Mouse (Mus musculus): ENCODE measurements around the gene Acy3. TPM values are rescaled to one million over a fixed set of nuclear protein-coding genes. Genes with fewer than 3 reads are reported as not detected.

Gene Acy3
- polyA plus RNA-seq (2012; rRNA removed) (10.8 and 11.1 TPM in 2 replicates), polyA plus RNA-seq (2014; fragmentation: Nextera tagmentation; extraction: Ambion mirVana) (9.1 and 9.5 TPM in 2 replicates)

- peak; percentile 38 to 48 (median 46) for DNase-seq (ENCODE audit: low read depth in 3 of 3, low spot score in 3 of 3)
- Histone ChIP-seq H3K9me3 (ENCODE audit: control insufficient read depth, low read length) (no peaks in the 10 kb centered on the region), H3K9ac (replicated peaks) (0 out of 2 replicates have a peak within 1 kb of the TSS, but pooled peaks have one; percentile 1), H3K4me1 (replicated peaks; ENCODE audit: control insufficient read depth in 2 of 2, insufficient read depth in 2 of 2, low read length in 1 of 2) (peaks cover 0 to 13% of the 10 kb centered on the region in 2 experiments; a peak in 2 of 4 replicates), H3K27me3 (ENCODE audit: control insufficient read depth, insufficient read depth, low read length) (no peaks in the 10 kb centered on the region), H3K4me3 (ENCODE audit: insufficient read depth in 1 of 2, low read depth in 2 of 2, low read length in 2 of 2) (no peak within 1 kb of the TSS), H3K36me3 (replicated peaks; ENCODE audit: control insufficient read depth, insufficient read depth, low read depth) (no peaks in the 10 kb centered on the region), H3K4me2 (ENCODE audit: low read depth) (peak within 1 kb of the TSS; percentile 8), H3K27ac (no peak within 1 kb of the TSS)
- peak; percentile 65 for ATAC-seq (ENCODE audit: insufficient read depth)
- TF ChIP-seq EP300 (IDR thresholded peaks at IDR 0.05; ENCODE audit: low read depth) (no peak), CTCF (IDR thresholded peaks at IDR 0.05; ENCODE audit: low read depth) (no peak)
- WGBS (ENCODE audit: insufficient replicate concordance): 10% methylated on average over 8 of the region's 8 CpGs
Measured at GRCm38 (mm10) chr19:3986334-3986733, at the start of gene Acy3. Gene Acy3, plus strand, starts transcription at chr19:3986570.

GRCm38 (mm10) chr19:3942315-3942714, 44.1 kb upstream of the Acy3 start:
- Histone ChIP-seq H3K27me3 (ENCODE audit: control insufficient read depth, insufficient read depth, low read length) (no peaks in the 10 kb centered on the region), H3K36me3 (replicated peaks; ENCODE audit: control insufficient read depth, insufficient read depth, low read depth) (no peaks in the 10 kb centered on the region), H3K9me3 (ENCODE audit: control insufficient read depth, low read length) (no peaks in the 10 kb centered on the region), H3K9ac (replicated peaks) (no peak overlapping the region), H3K27ac (no peak overlapping the region), H3K4me2 (ENCODE audit: low read depth) (no peak overlapping the region), H3K4me1 (replicated peaks; ENCODE audit: control insufficient read depth in 2 of 2, insufficient read depth in 2 of 2, low read length in 1 of 2) (peaks cover 0 to 13% of the 10 kb centered on the region in 2 experiments; a peak in 2 of 4 replicates), H3K4me3 (ENCODE audit: insufficient read depth in 1 of 2, low read depth in 2 of 2, low read length in 2 of 2) (no peak overlapping the region)
- WGBS (ENCODE audit: insufficient replicate concordance): 71% methylated on average over 7 of the region's 7 CpGs
- no peak for DNase-seq (ENCODE audit: low read depth in 3 of 3, low spot score in 3 of 3)
- no peak for ATAC-seq (ENCODE audit: insufficient read depth)
- TF ChIP-seq CTCF (IDR thresholded peaks at IDR 0.05; ENCODE audit: low read depth) (no peak), EP300 (IDR thresholded peaks at IDR 0.05; ENCODE audit: low read depth) (no peak)

GRCm38 (mm10) chr19:3942986-3943735, 43.2 kb upstream of the Acy3 start:
- TF ChIP-seq CTCF (IDR thresholded peaks at IDR 0.05; ENCODE audit: low read depth): no peak
- no peak for TF ChIP-seq EP300 (IDR thresholded peaks at IDR 0.05; ENCODE audit: low read depth)
- Histone ChIP-seq H3K4me1 (replicated peaks; ENCODE audit: control insufficient read depth in 2 of 2, insufficient read depth in 2 of 2, low read length in 1 of 2) (peaks cover 0 to 13% of the 10 kb centered on the region in 2 experiments; a peak in 2 of 4 replicates), H3K9me3 (ENCODE audit: control insufficient read depth, low read length) (no peaks in the 10 kb centered on the region), H3K4me2 (ENCODE audit: low read depth) (peak overlapping the region; percentile 58), H3K27ac (no peak overlapping the region), H3K36me3 (replicated peaks; ENCODE audit: control insufficient read depth, insufficient read depth, low read depth) (no peaks in the 10 kb centered on the region), H3K4me3 (ENCODE audit: insufficient read depth in 1 of 2, low read depth in 2 of 2, low read length in 2 of 2) (peak overlapping the region; percentile 23 to 24), H3K9ac (replicated peaks) (no peak overlapping the region), H3K27me3 (ENCODE audit: control insufficient read depth, insufficient read depth, low read length) (no peaks in the 10 kb centered on the region)
- ATAC-seq (ENCODE audit: insufficient read depth) (peak; percentile 85), DNase-seq (ENCODE audit: low read depth in 3 of 3, low spot score in 3 of 3) (peak; percentile 50 to 67 (median 55))
- 12% methylated on average over 27 of the region's 27 CpGs for WGBS (ENCODE audit: insufficient replicate concordance)

- no peak overlapping the region for H3K27ac ChIP-seq
- ATAC-seq (ENCODE audit: insufficient read depth) (no peak), DNase-seq (ENCODE audit: low read depth in 3 of 3, low spot score in 3 of 3) (no peak)
- no peak overlapping the region for H3K9ac ChIP-seq (replicated peaks)
- H3K9me3 ChIP-seq (ENCODE audit: control insufficient read depth, low read length): no peaks in the 10 kb centered on the region
- TF ChIP-seq CTCF (IDR thresholded peaks at IDR 0.05; ENCODE audit: low read depth) (no peak), EP300 (IDR thresholded peaks at IDR 0.05; ENCODE audit: low read depth) (no peak)
- WGBS (ENCODE audit: insufficient replicate concordance): 18% methylated on average over 10 of the region's 10 CpGs
- H3K27me3 ChIP-seq (ENCODE audit: control insufficient read depth, insufficient read depth, low read length): no peaks in the 10 kb centered on the region
- no peaks in the 10 kb centered on the region for H3K36me3 ChIP-seq (replicated peaks; ENCODE audit: control insufficient read depth, insufficient read depth, low read depth)
- no peak overlapping the region for H3K4me2 ChIP-seq (ENCODE audit: low read depth)
- H3K4me1 ChIP-seq (replicated peaks; ENCODE audit: control insufficient read depth in 2 of 2, insufficient read depth in 2 of 2, low read length in 1 of 2): peaks cover 0 to 13% of the 10 kb centered on the region in 2 experiments; a peak in 2 of 4 replicates
- H3K4me3 ChIP-seq (ENCODE audit: insufficient read depth in 1 of 2, low read depth in 2 of 2, low read length in 2 of 2): no peak overlapping the region
Measured at GRCm38 (mm10) chr19:3945872-3946564, 40.4 kb upstream of the Acy3 start.

GRCm38 (mm10) chr19:3946715-3947114, 39.7 kb upstream of the Acy3 start:
- H3K9ac ChIP-seq (replicated peaks): no peak overlapping the region
- TF ChIP-seq EP300 (IDR thresholded peaks at IDR 0.05; ENCODE audit: low read depth) (no peak), CTCF (IDR thresholded peaks at IDR 0.05; ENCODE audit: low read depth) (peak; percentile 94)
- no peaks in the 10 kb centered on the region for H3K36me3 ChIP-seq (replicated peaks; ENCODE audit: control insufficient read depth, insufficient read depth, low read depth)
- DNase-seq (ENCODE audit: low read depth in 3 of 3, low spot score in 3 of 3): no peak
- H3K9me3 ChIP-seq (ENCODE audit: control insufficient read depth, low read length): no peaks in the 10 kb centered on the region
- no peaks in the 10 kb centered on the region for H3K27me3 ChIP-seq (ENCODE audit: control insufficient read depth, insufficient read depth, low read length)
- peaks cover 0 to 13% of the 10 kb centered on the region in 2 experiments; a peak in 2 of 4 replicates for H3K4me1 ChIP-seq (replicated peaks; ENCODE audit: control insufficient read depth in 2 of 2, insufficient read depth in 2 of 2, low read length in 1 of 2)
- no peak overlapping the region for H3K4me2 ChIP-seq (ENCODE audit: low read depth)
- H3K4me3 ChIP-seq (ENCODE audit: insufficient read depth in 1 of 2, low read depth in 2 of 2, low read length in 2 of 2): no peak overlapping the region
- WGBS (ENCODE audit: insufficient replicate concordance): 17% methylated on average over 2 of the region's 2 CpGs
- ATAC-seq (ENCODE audit: insufficient read depth): no peak
- H3K27ac ChIP-seq: no peak overlapping the region

All from liver, embryonic 14.5 days (tissue).